Mouse (Mus musculus): ENCODE measurements around the gene Rptor. TPM values are rescaled to one million over a fixed set of nuclear protein-coding genes. Genes with fewer than 3 reads are reported as not detected.
"Not testable (repeated sequence)": the region's sequence is repeated elsewhere in the genome, so short reads cannot be mapped to it uniquely, and the experiment has no call there.

Rptor gene
- total RNA-seq, 2 experiments from 2014 or later, result 44.4 to 50.2 TPM

DNA sequence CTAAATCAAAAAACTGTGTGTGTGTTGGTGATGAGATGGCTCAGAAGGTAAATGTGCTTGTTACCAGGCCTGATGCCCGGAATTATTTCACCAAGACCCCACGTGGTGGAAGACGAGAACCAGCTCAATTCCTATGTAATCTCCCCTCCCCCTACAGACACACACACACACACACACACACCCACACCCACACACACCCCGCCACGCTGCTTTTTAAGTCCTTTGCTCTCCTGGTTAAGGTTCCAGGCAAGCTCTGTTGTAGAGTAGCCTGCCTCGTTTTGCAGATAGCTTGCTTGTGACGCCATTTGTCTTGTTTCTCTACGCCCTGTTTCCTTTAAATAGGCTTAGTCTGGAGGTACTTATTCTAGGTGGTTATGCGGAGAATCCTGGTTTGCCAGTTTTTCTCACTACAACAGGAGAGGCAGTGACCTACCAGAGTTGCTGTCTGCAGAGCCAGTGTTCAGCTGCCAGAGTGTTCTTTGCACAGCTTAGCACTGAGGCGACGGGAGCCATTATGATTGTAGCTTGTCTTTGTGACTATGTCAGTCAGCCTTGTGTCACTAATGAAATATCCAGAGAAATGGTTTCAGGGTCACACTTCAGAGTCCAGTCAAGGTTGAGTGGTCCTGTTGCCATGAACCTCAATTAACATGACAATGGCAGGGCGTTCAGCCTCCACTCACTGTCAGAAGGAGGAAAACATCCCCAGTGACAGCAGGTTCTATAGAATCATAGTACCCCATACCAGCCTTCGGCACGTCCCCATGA lies 42.1 kb downstream of the Rptor start:
- no peak for DNase-seq (ENCODE audit: low spot score in 2 of 2)

DNA sequence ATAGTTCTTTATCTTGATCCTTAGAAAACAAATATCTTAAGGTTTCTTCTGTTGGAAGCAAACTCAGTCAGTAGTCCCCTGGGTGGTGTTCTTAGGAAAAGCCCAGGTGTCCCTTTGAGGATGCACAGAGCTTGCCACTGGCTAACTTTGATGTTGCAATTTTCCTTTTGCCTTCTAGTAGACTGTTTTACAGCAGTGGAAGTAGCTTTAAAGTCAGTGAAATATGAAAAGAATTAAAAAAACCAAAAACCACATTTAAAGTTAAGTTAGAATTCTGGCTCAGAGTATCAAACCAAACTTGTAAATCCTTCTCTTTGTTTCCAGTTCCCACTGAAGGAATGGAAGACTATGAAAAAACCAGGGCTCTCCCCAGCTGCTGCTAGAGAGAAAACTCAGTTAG lies 47.8 kb downstream of the Rptor start:
- no peak for DNase-seq (ENCODE audit: low spot score in 2 of 2)

DNA sequence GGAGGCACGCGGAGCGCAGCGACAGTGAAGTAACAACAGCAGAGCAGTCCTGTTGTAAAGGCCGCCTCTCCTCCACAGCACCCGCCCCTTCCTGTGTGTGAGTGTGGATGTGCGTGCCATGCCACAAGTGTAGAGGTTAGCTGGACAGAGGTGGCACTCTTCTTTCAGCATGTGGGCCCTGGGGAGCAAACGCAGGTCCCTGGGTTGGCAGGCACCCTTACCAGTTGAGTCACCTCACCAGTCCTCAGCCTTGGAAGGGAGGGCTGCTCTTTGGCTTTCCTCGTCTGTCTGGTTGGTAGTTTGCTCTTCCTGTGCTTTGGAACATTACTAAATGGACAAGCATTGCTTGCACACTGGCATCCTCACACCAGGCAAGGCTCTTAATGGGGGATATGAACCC lies 50.6 kb downstream of the Rptor start:
- DNase-seq (ENCODE audit: low spot score in 2 of 2), result no peak

DNA sequence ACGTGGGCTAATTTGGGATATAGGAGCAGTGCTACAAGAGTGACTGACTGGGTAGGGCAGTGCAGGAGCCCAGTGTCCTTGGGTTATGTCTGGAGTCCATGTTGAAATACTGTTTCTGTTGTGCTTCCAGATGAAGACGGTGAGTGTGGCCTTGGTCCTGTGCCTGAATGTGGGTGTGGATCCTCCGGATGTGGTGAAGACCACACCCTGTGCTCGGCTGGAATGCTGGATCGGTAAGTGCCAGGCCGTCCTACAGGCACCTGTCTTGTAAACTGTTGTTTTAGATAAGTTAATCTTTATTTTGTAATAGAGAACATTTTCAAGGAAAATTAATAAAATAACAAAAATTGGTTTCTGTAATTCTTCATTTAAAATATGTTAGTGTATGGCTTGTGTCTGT lies 54.8 kb downstream of the Rptor start:
- DNase-seq (ENCODE audit: low spot score in 2 of 2), result no peak

DNA sequence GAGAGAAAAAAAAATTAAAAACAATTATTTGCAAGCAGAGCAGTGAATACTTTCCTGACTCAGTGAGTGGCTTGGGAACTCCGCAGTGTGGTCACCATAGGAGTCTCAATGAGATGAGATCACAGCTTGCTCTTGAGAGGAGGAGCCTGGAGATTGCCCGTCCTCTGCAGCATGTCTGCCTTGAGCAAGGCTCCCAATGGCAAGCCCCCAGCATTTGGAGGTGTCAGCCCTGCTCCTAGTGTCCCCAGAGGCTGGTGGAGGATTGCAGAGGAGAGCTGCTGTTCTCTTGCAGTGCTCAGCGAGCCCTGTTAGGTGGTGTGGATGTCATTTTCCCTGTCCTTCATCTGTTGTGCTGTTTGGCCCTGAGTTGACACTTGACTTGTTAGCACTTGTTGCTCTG lies 56.6 kb downstream of the Rptor start:
- no peak for DNase-seq (ENCODE audit: low spot score in 2 of 2)

DNA sequence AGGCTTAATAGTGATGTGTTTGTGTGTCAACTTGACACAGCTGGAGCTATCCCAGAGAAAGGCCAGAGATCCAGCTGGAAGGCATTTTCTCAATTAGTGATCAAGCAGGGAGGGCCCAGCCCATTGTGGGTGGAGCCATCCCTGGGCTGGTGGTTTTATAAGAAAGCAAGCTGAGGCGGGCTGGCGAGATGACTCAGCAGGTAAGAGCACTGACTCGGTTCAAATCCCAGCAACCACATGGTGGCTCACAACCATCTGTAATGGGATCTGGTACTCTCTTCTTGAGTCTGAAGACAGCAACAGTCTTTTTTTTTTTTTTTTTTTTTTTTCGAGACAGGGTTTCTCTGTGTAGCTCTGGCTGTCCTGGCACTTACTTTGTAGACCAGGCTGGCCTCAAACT lies 58.8 kb downstream of the Rptor start:
- DNase-seq (ENCODE audit: low spot score in 2 of 2), result not testable (repeated sequence)

DNA sequence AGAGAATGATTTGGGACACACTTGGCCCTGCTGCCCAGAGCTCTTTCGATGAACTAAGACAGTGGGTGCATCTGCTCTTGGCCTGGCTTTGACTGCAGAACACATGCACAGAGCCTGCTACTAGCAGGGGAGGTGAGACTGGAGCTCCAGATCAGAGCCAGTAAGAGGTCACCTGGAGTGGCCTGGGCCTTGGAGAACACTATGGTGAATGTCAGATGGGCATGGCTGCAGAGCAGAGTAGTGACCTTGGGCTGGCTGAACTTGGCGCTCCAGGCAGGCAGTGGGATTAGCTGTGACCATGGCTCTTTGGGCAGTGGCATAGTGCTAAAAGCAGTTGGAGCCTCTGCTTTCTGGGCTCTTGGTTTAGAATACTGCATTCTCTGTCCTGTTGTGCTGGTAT lies 61.2 kb downstream of the Rptor start:
- peak in 1 of 2 experiments; percentile 43 for DNase-seq (ENCODE audit: low spot score in 2 of 2)

DNA sequence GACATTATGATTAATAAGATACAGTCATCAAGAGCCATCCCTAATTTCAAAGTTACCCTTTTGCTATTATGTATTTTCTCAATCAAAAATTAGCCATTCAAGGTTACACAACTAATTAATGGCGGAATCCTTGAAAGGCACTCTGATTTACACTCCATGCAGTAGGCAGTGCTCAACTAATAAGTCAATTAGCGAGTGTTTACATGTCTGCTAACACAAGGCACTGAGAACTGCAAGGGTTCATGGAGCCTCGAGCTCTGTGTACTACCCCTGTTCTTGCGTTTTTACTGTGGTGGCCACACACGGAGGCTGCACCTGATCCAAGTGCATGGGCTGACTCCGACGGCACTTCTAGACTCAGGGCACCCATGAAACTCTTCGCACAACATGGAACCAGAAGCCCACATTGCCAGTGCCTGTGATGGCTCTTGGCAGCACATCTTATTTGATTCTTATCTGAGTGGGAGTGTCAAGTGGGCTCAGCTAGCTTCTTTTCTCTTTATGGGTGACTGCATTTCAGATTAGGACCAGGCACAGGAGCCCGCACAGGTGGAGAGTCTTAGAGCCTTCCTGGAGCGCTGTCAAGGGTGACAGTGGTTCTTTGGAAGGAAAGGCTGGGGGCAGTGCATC lies 62.1 kb downstream of the Rptor start:
- DNase-seq (ENCODE audit: low spot score in 2 of 2), result no peak

DNA sequence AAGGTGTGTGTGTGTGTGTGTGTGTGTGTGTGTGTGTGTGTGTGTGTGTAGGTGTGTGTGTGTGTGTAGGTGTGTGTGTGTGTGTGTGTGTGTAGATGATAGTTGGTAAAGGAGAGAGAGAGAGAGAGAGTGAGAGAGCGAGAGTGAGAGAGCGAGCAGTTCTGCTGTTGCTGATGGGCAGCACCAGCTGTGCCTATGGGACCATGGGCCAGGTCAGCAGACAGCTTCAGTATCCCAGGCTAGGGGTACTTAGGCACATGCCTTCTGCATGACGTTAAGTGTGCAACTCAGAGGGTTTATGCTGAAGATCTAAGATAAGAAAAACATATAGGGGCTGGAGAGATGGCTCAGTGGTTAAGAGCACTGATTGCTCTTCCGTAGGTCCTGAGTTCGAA lies 62.6 kb downstream of the Rptor start:
- no peak for DNase-seq (ENCODE audit: low spot score in 2 of 2)

DNA sequence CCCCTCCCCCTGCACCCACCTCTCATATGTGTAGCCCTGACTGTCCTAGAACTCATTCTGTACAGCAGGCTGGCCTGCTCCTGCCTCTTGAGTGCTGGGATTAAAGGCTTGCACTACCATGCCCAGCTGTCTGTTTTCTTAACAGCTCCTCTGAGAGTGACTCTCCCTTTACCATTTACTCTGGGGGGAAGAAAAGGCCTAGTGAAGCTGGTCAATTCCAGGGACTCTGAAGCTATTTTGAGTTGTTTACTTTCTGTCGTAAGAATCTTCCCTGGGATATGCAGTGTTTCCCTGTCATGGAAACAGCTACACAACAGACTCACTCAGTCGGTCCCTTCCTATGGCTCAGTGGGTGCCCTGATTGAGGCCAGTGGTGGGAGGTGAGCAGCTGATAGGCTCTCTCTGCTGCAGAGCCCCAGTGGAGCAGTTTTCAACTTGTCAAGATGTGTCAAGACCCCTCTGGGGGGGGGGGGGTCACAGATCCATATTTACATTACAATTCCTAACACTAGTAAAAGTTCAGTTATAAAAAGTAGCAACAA lies 63.9 kb downstream of the Rptor start:
- no peak for DNase-seq (ENCODE audit: low spot score in 2 of 2)

DNA sequence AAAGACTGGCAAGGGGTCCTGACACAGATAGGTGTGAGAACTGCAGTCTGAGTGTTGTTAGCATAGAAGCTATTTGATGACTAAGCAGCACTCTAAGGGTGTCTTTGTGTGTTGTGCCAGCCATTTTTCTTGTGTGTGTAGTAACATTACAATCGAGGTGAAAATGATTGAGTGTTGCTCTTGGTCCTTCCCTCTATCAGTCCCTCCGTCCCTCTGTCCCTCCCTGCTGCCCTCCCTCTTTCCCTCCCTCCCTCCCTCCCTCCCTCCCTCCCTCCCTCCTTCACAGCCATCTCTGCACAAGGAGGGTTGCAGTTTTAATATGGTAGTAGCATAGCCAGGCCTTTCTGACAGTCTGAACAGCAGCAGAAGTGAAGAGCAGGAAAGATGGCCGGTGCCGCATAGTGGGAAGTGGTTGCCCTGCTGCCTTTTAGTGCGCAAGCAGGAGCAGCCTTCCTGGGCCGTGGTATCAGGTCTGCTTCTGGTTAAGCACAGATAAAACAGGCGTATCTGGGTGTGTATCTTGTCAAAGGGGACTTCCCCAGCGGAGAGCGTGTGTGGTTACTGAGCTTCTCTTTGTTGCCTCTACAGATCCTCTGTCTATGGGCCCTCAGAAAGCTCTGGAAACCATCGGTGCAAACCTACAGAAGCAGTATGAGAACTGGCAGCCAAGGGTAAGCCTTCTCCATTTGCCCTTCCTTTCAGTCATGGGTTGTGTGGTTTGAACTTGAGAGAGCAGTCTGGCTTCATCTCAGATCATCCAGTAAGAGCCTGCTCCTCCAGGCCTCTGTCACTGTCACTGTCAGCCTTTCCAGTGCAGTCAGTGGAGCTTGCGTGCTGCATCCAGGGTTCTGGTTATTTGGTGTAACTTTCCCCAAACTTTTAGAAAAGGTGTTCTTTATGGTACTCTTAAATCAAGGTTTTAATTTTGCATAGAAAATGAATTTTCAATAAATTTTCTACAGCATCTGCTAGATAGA lies 68.3 kb downstream of the Rptor start:
- DNase-seq (ENCODE audit: low spot score in 2 of 2), result no peak

DNA sequence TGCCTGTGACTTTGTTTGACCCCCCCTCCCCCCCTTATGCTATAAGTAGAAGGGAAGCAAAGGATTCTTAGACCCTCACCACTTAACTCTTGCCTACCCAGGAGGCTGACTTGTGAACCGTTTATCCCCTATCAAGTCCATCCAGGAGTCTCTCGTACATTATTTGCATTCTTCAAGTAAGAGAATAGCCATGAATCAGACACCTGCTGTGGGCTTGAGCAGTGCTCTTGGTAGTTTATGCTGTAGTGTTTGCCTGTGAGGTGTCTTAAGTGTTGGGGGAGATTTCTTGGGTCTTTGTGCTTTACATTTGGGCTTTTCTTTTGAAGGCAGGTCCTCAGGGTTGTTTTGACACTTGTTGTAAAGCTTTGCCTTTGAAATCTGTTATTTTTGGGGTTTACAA lies 69.3 kb downstream of the Rptor start:
- DNase-seq (ENCODE audit: low spot score in 2 of 2), result no peak

DNA sequence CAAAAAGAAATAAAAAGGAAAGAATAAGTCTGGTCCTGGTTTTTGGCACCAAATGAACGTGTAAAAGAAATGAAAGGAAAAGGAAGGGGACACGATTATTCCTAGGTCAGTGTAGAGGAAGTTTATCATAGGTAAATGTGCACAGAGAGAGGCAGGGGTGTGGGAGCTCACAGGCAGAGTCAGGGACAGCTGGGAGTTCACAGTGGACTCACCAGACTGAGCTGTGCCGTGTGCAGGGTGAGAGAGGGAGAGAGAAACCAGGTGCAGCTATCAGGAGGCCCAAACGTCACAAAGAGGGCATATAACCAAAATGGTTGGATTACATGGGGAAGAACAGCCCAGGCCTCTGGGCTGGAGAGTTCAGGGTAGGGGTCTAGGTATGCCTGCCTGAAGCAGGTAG lies 70.1 kb downstream of the Rptor start:
- no peak for DNase-seq (ENCODE audit: low spot score in 2 of 2)

DNA sequence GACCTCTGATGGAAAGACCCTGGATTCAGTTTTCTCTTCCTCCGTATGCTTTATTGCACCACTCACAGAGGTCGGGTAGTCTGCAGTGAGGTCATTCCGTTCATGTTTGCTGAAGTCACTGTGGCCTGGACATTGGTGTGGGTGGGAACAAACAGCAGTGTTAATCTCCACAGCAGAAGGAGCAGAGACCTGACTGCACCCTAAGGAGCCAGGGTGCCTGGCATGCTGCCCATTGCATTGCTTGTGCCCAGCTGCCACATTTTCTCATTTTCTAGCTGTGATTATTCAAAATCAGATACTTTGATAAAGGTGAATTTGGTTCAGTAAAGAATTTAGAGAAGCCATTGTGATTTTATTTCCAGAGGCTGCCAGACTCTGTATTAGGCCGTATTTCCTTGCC lies 72.1 kb downstream of the Rptor start:
- DNase-seq (ENCODE audit: low spot score in 2 of 2), result no peak

DNA sequence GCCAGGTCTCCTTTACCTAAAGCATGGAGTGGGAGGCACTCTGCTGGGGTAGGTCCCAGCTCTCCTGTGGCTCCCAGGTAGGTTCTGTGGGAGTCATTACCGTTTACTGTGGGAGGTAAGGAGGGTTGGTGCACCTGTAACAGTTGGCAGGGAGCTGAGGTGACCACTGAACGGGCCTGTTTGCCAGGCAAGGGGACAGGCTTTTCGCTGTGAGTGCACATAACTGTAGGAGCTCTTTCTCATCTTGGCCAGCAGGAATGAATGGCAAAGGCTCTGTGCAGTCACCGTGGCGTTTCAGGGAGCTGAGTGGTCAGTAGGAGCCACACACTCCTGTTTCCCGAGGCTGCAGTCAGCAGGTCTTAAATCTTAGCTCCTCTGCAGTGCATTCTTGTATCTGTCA lies 72.8 kb downstream of the Rptor start:
- no peak for DNase-seq (ENCODE audit: low spot score in 2 of 2)

DNA sequence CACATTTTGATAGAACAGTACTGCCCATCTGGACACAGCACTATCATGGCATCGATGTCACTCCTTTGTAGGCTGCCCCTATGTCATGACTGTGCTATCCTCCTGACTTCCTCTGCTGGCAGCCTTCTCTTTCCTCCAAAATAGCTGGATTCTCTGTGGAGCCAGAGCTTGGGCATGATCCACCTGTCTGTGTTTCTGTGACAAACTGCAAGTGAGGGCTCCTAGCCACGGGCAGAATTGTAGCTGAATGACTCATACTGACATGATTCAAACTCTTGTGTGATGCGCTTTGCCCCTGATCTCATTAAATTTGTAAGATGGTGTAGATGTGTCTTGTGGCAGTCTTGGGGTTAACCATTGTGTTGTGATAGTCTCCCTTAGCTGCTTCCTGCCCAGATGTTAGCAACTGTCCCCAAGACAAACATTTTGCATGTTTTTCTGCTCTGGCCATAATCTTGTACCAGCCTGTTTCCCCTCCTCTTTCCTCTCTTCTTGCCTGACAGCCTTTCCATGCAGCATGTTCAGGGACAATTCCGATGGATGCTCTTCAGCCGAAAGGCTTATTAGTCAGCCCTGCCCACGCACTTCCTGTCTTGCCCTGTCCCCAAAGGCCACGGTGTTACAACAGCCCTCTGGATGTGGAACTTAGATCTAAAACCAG lies 74.2 kb downstream of the Rptor start:
- peak; percentile 36 to 57 for DNase-seq (ENCODE audit: low spot score in 2 of 2)

DNA sequence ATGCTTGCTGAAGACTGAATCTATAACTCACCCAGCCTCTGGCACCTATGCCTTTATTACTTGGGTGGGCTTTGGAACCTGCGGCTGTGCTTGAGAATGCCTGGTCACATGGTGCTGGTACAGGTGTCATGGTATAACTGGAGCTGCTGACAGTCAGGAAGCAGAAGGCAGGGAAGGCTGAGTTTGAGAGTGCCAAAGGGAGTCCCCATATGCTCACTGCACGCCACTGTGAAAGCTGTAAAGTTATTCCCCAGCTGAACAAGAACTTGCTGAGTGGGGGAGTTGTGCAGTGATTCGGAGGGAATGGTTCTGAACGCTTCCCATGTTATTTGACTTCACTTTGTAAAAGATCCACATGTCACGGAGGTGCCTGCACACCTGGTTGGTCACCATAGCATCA lies 75.7 kb downstream of the Rptor start:
- DNase-seq (ENCODE audit: low spot score in 2 of 2), result no peak

DNA sequence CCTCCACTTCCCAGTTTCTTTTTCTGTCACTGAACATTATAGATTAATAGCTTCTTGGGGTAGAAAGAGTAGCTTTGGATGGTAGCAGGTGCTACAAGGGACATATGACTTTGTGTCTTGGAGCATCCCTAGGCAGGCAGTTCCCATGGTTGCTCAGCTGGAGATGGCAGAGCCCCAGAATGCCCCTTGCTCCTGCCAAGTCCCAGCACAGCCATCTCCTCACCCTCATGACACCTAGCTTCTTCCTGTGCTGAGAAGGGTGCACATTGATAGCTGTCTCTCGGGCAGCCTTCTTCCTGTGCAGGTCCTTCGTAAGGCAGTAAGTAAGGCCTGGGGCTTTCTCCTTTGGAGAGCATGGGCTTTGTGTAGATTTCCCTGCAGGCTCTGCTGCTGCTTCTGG lies 78.0 kb downstream of the Rptor start:
- DNase-seq (ENCODE audit: low spot score in 2 of 2), result no peak

DNA sequence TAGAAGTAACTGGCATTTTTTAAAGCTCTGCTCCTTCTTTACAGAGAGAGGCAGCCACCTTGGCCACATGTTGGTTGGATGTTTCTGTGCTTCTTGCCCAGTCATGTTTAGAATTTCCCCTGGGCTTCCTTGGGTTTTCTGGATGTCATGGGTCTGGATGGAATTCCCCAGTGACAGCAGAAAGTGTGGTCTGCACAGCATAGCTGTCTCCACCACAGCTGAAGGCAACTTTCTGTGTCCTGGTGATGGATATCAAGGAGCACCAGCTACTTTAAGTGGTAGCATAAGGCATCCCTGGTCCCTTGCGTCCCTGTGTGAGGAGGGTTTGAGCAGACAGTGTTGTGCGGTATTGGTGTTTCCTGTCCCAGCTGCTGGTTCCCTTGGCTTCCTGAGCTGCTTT lies 79.6 kb downstream of the Rptor start:
- DNase-seq (ENCODE audit: low spot score in 2 of 2), result no peak

DNA sequence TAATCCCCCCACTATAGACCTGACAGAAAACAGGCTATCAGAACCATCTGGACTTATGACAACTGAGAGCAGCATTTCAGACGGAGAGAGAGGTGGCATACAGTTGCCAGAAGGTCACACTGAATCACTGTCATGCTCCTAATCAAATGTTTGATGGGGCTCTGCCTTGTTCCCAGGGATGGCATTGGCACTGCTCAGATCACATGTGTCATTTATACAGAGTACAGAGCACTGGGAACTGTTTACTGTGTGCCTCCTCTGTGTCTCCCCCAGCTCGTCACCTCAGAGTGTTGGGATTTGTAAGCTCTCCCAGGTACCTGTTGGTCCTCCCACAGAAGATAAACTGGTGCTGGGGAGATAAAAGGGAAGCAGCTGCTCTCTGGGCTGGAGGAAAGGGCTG lies 81.1 kb downstream of the Rptor start:
- no peak for DNase-seq (ENCODE audit: low spot score in 2 of 2)

DNA sequence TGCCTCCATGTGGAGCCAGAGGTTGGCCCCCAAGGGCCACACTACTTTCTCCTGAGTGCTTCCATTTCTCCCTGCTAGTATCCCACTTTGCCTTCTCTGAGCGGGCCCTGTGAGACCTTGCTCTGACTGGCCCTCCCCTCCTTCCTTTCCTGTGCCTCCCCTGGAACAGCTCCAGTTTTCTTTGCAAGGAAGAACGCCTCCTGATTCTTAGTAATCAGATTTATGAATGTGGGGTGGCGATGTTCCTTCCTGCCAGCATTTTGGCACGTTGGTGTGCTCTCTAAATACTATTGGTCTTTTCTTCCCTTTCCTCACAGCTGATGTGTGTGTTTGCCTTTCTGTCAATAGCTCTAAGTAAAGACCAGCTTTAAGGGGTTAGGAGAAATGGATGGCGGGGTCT lies 82.8 kb downstream of the Rptor start:
- DNase-seq (ENCODE audit: low spot score in 2 of 2), result peak in 1 of 2 experiments; percentile 49

Measured in adrenal gland, adult 18-20 months (tissue).